Mouse (Mus musculus) common myeloid progenitor, adult 5-6 weeks (primary cell): ENCODE measurements around the gene Il1f9. TPM values are rescaled to one million over a fixed set of nuclear protein-coding genes. Genes with fewer than 3 reads are reported as not detected.
"Not testable (repeated sequence)": the region's sequence is repeated elsewhere in the genome, so short reads cannot be mapped to it uniquely, and the experiment has no call there.

Experiments
- ATAC-seq: replicated peaks from 2 replicates; pipeline ENCODE4 v1.8.0; 2016; ENCODE audit warnings: low read depth, mild to moderate bottlenecking, moderate TSS enrichment, inconsistent platforms; ENCODE audit not compliant: poor library complexity, severe bottlenecking
- total RNA-seq: library from RNA; stranded (forward); fragments of 200-1000, 187-1606 nt; gene quantifications from 2 replicates; pipeline ENCODE4 v1.2.3, GENCODE M21; 2017

Il1f9 gene
- 0.24 and 0.50 TPM in 2 replicates for total RNA-seq

DNA sequence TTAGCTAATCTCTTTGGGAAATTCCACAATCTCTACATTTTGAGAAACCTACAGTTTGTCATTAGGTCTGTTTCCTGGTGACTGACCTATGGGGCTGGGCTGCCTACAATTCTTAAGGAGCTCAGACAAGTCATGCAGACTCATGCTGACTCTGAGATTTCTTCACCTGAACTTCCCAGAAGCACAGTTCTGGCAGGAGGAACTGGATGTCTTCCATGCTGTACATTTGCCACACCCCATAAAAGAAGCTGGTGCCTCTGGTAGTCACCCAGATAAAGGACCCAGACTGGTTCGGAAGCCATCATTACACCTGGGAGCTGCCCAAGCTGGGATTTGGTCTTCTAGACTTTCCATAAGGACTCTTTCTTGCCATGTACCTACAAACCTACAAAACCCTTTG is at the start of gene Il1f9:
Gene Il1f9, plus strand, starts transcription at position 301 of the 400 bp plus-strand sequence.
- ATAC-seq = no peak

DNA sequence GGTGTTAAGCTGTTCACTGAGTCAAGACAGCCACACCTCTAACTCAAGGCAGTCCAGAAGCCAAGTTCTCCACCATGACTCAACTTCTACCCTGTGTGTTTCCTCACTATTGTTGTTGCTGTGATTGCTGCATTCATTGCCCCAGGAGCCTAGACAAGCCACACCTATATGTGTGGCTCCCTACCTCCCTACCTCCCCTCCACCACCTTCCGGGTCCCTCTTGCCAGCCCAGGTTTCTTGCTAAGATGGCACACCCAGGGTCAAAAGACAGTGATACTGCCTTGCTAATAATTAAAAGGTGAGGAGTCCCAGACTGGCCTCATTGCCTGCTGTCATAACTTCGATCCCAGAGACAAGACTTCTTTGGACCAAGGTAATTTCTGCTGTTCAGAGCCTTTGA is 33.4 kb upstream of the Il1f9 start, which contains the start of gene Il1f8:
Gene Il1f8, plus strand, starts transcription at position 301 of the 400 bp plus-strand sequence.
- ATAC-seq = no peak

DNA sequence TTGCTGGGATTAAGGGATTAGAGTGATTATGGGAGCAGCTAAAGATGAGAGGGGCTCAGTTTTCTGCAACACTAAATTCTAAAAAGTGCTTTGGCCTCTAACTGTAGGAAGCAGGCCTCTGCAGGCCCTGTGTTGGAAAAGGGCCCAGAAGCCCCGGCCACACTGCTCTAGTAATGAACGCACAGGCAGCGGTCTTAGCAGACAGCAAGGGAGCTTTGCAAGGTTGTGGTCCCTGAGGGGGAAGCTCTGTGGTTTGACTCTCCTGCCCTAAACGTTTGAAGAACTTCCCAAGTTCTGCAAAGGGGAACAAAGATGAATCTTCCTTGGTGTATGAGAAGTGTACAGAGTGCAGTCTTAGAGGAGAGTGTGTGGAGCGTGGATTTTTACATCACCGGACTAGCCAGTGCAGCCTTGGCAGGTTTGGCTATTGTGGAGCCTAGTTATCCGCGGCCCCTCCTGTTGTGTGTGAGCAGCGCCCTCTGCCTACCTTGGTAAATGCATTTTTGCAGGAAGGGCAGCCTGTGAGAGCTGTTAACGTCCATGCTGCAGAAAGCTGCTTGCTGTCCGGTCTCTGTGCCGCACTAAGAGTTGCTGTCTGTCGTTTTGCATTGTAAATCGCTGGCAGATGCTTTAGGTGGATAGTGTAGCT is 4.5 kb upstream of the Il1f9 start:
- ATAC-seq = peak; percentile 93

DNA sequence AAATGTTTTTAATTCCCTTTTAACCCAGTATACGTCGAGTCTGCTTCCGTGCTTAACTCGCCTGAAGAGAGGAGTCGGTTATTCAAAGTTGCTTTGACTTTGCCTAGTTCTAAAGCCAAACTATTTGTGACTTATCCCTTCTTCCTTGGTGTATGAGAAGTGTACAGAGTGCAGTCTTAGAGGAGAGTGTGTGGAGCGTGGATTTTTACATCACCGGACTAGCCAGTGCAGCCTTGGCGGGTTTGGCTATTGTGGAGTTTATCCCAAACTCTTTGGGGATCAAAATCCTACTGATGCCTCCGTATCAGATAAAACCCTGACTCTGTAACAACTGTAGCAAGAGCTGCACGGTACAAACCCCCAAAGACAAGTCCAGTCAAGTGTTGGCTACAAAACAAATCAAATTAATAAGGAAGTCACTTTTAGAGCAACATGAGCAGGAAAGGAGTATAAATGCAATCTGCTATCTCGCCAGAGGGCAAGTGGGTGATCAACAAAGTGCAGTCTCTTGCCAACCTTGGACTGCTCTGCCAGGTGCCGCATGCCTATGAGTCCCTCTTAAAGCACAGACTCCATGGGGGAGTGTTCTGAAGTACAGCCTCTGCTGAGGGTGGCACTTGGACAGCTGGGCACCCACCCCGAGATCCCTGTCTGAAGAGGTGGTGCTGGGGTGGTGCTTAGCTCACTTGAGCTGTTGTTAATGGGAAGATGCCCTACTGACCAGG is 3.7 kb upstream of the Il1f9 start:
- peak; percentile 53; the same call in 1 of the 2 replicates for ATAC-seq

DNA sequence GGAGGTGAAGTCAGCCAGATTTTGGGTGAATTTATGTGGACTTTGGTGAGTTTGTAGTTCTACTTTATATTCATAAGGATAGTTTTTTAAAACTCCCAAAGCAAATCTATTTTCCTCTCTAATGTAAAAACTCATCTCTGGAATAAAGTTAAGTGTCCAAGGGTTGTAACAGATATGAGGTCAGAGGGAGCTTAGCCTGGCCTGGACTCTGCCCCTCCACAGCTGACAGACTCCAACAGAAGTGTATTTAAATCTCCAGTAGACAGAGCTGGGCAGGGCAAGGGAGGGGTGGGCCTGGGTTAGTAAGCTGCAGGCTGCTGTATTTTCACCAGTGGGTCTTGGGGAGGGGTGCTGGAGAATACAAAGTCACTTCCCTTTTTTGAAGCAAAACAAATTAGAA is 2.2 kb upstream of the Il1f9 start:
- ATAC-seq = not testable (repeated sequence)

DNA sequence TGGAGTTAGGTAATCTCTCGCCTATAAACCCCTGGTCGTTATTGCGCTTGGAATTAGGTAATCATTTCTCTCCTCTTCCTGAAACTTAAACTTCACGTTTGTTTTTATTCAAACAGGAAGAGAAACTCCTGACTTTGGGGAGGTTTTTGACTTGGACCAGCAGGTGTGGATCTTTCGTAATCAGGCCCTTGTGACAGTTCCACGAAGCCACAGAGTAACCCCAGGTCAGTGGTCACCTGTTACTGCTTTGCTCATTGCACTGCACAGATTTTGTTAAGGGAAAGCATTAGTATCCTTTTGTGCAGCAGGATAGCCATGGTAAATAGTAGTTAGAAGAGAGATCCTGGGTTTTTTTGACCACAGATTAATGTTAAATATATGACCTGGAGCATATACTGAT is 1.3 kb downstream of the Il1f9 start:
- peak; percentile 65 for ATAC-seq

DNA sequence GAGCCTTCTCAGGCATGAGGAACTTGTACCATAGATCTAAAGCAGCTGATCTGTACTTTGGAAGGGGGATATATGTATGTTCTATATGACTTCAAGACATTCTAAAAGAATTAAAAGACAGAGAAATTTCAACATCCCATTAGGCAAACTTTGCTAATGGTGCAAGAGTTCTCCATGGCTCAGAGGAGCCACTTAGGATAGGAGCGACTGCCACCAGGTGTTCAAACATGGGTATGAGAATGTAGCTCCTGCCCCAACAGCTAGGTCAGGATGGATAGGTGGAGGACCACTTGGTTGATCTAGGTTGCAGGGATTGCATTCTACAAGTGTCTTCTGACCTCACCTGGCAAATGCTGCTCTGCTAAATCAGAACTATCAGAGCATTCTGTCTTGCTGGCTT is 1.9 kb downstream of the Il1f9 start:
- ATAC-seq = peak; percentile 68; the same call in 1 of the 2 replicates

DNA sequence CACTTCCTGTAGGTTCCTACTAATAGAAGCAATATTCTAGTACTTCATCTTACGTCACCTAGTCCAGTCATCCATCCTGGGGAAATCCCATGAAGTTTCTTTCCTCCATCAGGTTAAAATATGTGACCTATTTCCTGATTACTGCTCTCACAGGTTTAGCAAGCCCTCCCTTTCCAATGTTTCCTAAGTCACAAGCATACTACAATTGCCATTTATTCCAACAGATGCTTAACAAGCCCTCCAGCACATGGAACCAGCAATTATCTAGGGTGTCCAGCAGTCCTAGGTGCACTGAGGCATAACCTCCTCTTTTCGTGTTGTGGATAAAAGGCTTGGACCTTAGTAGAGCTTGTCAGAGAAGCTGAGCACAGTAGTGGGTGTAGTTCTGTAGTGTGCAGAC is 28.8 kb downstream of the Il1f9 start, which contains the start of gene Il1f6:
Gene Il1f6, plus strand, starts transcription at position 301 of the 400 bp plus-strand sequence.
- ATAC-seq = no peak

DNA sequence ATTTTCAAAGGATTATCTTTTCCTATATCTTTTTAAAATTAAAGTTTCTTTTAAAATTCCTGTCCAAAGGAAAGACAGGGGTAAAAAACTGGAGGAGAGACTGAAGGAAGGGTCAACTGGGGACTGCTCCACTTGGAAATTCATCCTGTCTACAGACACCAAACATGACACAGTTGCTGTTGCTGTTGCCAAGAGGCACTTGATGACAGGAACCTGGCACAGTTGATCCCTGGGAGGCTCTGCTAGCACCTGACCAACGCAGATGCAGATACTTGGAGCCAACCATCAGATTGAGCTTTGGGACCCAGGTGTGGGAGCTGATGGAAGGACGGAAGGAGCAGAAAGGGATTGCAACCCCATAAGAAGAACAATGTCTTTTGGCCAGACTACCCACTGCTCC is 40.9 kb downstream of the Il1f9 start:
- ATAC-seq = no peak

Other genes with a start within 250 kb of the Il1f9 start
- gene Hnmt, start 137.1 kb upstream of the Il1f9 start, total RNA-seq = 13.0 and 35.1 TPM in 2 replicates
- not detected in 2 replicates for gene Tbpl2, start 89.9 kb upstream of the Il1f9 start, total RNA-seq
- gene Il1f8, start 33.3 kb upstream of the Il1f9 start, total RNA-seq = not detected in 2 replicates
- gene Il1f6, start 28.9 kb downstream of the Il1f9 start, total RNA-seq = not detected in 2 replicates
- not detected in 2 replicates for gene Il1f5, start 90.5 kb downstream of the Il1f9 start, total RNA-seq
- not detected in 2 replicates for gene Il1f10, start 104.7 kb downstream of the Il1f9 start, total RNA-seq
- gene Il1rn, start 150.4 kb downstream of the Il1f9 start, total RNA-seq = 0.41 TPM in 1 of 2 replicates, not detected in the other
- gene Psd4, start 181.1 kb downstream of the Il1f9 start, total RNA-seq = 58.1 and 59.1 TPM in 2 replicates